Mouse (Mus musculus) heart, postnatal 10 days (tissue): ENCODE measurements around the gene Prr11. TPM values are rescaled to one million over a fixed set of nuclear protein-coding genes. Genes with fewer than 3 reads are reported as not detected.
A peak's percentile ranks its signal among the peaks of the same experiment; 100 is the strongest.

ENCODE experiments used
- DNase-seq, 2 experiments: peaks; one replicate each; pipeline ENCODE4 v3.0.0; 2021
- intact Hi-C: fragments of 180-260 bp; cut with DNase I; formaldehyde crosslinking; loops from one replicate; pipeline ENCODE4 v1.15.1; 2025
- total RNA-seq, 2 experiments: library from RNA; stranded (reverse); gene quantifications; 2 replicates each; pipeline ENCODE4 v1.2.3; 2021

Prr11 gene
- 1 to 10 TPM; 4.4 TPM for total RNA-seq

DNA sequence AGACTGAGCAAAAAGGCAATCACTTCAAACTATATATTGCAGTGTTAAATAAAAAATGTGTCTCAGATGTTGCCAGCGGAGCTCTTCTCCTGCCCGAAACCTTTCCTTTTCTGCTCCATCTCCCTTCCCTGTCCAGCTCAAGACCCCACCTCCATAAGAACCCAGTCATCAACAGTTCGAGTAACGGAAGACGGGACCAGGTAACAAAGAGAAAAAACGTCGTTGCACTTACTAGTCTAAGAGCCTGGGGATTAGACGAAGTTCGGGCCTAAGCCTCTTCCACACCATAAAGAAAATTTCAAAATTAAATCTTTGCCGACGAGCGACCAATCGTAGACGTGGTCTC lies at the start of gene Prr11:
Prr11 (minus strand) TSS at position 300 of the 346 bp plus-strand sequence.
- DNase-seq, result no peak
- intact Hi-C loops, result no loop called here

DNA sequence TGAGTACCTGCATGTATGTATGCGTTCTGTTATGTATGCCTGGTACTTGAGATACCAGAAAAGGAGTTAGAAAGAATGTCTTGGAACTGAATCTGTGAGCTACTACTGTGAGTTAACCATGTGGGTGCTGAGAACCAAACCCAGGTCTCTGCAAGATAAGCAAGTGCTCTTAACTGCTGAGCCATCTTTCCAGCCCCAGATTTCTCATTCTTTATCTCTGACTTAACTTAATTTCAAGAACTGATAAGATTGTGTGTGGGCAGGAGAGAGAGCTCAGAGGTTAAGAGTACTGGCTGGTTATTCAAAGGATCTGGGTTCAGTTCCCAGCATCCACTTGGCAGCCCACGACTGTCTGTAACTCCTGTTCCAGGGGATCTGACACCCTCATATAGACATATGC lies 49.5 kb upstream of the Prr11 start:
- intact Hi-C loops, result no loop called here
- no peak for DNase-seq

DNA sequence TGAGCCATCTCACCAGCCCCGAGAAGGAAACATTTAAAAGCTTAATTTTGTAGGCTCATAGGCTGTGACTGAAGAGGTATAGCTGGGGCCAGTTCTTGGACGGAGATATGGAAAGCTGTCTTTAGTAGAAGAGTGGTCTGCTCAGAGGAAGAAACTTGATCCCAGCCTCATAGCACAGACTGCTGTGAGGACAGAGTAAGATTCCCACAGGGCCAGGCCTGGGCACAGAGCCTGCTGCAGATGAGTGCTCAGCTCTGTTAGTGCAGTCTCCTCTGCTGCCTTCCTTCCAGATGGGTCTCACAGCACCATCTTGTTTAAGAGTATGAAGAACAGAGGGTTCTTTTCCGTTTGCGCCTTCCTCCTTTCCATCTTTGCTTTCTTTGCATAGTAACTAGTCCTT lies 27.7 kb upstream of the Prr11 start:
- intact Hi-C loops, result no loop called here
- peak; percentile 10 to 12 for DNase-seq

DNA sequence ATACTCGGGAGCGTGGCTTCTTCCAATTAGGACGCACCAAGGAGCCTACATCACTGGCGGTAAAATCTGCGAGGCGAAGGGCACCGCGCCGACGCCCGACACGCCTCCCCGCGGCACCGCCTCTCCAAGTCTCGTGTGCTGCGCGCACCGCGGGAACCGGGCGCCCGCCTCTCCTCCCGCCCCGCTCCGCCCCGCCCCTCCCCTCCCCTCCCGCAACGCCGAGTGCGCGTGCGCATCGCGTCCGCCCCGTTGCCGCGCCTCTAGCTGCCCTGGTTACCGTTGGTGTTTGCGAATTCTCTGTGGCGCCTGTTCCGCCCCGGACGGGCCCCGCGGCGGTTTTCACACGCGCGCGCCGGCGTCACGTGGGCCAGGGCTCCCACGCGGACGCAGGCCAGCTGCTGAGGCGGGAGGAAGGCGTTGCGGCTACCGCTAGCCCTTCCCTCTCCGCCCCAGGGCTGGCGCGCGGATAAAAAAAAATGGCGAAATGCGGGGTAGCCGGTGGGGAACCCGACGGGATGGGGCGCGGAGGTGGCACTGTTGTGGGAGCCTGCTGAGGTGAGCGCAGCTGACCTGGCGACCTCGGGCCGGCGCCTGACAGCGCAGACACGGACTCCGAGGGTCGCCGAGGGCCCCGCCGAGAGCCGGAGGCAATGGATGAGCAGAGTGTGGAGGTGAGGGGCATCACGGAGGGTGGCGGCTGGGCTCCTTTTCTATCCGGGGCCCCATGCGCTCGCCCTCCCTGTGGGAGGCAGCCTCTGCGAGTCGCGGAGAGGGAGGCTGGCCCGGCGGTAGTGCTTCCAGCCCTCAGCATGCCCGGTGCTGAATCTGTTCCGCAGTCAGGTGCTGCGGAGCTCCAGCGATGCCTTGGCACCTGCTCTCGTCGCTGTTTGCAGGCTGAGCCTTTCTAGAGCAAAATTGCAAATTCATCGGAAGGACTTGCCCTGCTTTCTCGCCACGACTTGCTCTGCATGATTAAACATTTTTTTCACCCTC lies 18.6 kb upstream of the Prr11 start, which contains the start of gene Trim37:
Trim37 (plus strand) TSS at position 254 of the 993 bp plus-strand sequence.
- intact Hi-C loops, result loop anchor here (2.0 kb wide), 1 partner anchor 16 kb away; no protein-coding TSS in a partner anchor
- DNase-seq, result peak; percentile 87 to 88

DNA sequence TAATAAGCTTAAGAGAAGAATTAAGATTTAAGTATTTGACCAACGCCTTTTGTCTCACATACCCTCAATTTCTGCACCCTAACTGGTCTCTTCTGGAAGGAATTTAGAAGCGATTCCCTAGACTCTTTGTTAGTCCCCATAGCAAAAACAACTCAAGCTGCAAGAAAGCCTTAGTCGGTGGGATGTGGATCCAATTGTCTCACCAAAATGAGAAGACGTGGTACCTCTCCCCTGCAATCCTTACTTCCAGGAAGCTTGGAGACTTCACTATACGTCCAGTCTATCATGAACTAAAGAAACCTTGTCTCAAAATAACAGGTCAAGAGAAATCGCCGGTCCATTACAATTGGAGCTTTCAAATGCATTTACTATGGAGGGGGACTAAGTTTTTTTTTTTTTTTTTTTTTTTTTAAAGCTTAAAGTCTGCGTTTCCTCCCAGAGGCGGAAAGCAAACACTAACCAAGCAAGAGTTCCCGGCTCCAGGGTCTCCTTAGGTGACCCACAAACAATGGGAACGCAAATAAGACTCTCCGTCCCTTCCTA lies 17.8 kb upstream of the Prr11 start:
- DNase-seq, result peak in 1 of 2 experiments; percentile 9

DNA sequence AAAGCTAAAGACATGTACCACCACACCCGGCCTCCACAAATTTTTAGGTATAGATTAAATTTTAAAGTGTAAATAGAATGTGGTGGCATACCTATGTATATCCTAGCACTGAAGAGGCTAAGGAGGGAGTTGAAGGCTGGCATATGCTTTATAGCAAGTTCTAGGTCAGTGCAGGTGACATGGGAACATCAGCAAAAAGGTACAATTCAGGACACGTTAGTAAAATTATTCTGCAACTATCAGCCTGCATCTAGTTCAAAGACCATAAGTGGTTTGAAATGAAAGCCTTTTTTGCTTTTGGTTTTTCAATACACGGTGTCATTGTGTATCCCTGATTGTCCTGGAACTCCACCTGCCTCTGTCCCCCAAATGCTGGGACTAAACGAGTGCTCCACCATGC lies 17.1 kb upstream of the Prr11 start:
- DNase-seq, result no peak
- intact Hi-C loops, result no loop called here

More for the DNA sequence above, 17.8 kb upstream of the Prr11 start:
- intact Hi-C loops, result loop anchor here (2.0 kb wide), 1 partner anchor 16 kb away; no protein-coding TSS in a partner anchor

DNA sequence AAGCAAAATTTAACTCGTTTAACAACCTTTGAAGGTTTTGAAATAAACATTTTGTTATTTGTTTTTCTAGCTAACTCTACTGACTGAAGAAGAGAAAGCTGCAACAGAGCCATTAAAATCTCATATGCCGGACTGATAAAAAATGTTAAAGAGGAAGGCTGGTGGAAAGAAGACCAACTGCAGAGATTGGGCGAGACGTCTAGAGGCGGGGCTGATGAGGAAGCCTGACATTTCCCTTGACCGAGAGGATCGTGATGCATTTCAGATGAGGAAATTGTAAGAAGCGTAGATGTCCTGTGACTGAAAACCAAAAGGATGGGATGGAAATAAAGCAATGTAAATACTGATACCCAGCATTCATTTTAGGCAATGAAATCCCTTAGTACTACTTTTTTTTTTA lies 13.4 kb upstream of the Prr11 start:
- intact Hi-C loops, result no loop called here
- no peak for DNase-seq

DNA sequence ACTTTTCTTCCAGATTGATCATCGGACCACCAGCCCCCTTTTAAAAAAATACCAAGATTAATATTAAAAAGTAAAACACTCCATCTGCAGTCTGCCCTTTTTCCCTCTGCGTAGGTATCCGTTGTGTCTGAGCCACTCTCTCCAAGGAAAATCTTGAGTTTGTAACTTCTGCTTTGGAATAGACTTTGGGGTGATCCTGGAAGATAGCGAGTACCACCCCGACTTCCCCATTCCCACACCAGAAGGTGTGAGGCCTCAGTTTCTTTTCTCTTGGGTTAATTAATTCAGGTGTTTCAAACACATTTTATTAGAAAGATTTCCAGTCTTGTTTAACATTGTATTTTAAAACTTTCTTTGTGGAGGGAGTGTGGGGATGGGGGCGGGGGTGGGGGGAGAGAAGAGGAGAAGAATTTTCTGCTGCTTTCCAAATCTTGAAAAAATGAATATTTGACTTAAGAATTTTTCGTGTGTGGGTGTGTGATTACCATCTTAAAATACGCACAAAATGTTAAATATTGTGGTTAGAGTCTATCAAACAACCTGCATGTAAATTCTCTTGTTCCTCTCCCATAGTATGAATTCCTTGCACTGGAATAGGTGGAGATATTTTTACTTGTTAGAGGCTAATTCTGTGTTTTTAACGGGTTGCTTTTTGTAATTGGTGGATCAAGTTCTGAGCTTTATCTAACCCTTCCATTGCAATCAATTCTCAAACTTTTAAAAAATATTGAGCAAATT lies 1.8 kb upstream of the Prr11 start:
- intact Hi-C loops, result loop anchor here (2.0 to 10.0 kb wide), 2 partner anchors 16 to 1756 kb away; partner anchors contain the start of genes Bcas3 and Trim37
- no peak for DNase-seq

DNA sequence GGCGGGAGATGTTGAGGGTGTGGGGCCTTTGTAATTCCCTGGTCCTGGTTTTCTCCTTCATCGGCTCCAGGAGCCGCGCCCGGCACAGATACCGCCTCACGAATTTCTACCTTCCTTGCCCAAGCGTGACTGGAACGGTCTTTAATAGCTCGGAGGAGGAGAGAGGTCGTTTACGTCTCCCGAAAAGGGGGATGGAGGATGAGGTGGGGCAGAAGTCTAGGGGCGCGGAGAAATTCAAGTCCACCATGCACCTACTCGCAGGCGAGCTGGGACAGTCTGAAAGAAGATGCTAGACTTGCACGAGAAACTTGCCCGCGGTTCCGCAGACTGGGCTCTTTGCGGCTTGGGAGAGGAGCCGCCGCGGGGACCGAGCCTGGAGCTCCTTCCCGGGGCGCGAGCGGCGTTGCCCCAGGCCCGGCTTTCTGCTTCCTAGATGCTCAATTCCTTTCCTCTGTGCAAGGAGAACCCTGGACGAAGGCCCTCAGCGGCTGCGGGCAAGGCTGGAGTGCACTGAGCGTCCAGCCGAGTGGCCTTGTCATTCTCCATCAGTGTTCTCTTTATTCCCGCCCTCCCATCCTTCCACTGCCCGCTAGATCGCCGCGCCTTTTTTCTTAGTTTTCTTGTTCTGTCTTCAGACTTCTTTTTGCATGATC lies 1.1 kb upstream of the Prr11 start:
- DNase-seq, result peak in 1 of 2 experiments; percentile 44
- intact Hi-C loops, result loop anchor here (2.0 to 10.0 kb wide), 2 partner anchors 17 to 1755 kb away; partner anchors contain the start of genes Bcas3 and Trim37

DNA sequence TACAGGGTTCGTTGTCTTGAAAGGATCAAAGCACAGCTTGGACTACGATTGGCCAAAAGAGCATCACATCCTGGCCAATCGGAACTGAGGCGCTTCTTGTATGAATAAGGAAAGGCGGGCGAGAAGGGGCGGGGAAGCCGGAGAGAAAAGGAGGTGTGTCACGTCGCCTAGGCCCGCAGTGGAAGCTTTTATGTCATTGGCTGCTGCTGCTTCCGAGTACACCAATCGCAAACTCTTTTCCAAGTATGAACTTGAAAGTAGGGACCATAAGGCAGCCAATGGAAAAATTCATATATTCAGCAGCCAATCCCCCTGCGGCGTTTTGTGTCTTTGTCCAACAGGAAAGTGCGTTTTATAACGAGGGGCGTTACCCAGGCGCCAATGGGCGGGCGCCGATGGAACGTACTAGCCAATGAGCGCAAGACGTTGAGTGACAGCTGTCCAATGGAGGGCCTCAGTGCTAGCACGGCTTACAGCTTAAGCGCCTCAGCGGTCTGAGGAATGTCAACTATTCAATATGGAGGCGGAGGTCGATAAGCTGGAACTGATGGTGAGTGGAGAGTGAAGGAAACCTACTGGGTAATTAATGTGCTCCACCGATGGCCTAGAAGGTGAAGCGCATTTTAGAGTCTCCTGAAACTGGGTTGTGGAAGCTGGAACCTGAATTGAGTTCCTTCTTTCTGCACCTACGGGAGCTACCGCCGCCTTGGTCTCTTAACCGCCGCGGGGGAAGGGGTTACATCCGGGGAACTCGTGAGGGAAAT lies 429 bp upstream of the Prr11 start, which contains the start of gene Ska2:
Ska2 (plus strand) TSS at position 480 of the 764 bp plus-strand sequence.
- intact Hi-C loops, result no loop called here
- peak; percentile 98 to 99 for DNase-seq

DNA sequence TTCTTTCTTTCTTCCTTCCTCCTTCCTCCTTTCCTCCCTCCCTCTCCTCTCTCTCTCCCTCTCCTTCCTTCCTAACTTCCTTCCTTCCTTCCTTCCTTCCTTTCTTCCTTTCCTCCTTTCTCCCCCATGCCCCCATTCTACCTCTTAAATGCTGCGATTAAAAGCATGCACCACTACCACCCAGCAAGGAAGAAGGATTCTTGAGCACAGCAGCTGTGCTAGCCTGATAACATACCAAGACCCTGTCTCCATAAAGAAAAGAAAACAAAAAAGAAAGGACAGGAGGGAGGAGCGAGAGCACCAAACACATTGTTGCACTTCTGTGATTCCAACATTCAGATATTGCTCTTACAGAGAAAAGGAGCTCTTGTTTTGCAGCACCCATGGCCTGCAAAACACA lies 21.4 kb downstream of the Prr11 start:
- no peak for DNase-seq
- intact Hi-C loops, result no loop called here

DNA sequence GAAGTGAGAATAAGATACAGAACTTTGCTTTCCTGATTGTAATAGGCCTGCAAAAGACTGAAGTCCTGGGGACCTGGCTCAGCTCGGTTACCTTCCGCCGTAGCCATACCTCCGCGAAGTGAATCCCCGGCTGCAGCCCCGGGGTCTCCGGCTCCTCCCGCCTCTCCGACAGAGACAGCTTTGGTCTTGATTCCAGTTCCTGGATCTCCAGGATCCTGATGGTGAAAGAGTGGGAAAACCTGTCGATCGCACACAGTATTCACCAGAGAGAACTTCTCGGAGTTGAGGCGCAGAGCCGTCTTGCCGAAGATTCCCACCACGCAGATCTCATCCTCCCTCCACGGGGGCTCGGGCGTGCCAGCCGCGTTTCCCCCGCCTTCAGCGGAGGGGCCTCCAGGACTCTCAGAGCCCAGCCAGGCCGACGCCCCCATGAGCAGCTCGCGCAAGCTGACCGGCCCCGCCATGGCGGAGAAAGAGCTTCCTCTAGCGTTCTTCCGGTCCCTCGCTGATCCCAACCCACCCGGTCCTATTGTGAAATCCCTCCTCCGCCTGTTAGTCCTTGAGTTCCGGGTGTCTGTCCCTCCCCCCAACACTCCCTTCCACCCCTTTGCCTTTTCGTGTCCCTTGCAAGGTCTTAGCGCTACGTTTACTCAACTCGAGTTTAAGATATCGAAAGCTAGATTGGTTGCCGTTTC lies 22.1 kb downstream of the Prr11 start, which contains the start of gene Smg8:
Smg8 (minus strand) TSS at position 485 of the 695 bp plus-strand sequence.
- intact Hi-C loops, result no loop called here

DNA sequence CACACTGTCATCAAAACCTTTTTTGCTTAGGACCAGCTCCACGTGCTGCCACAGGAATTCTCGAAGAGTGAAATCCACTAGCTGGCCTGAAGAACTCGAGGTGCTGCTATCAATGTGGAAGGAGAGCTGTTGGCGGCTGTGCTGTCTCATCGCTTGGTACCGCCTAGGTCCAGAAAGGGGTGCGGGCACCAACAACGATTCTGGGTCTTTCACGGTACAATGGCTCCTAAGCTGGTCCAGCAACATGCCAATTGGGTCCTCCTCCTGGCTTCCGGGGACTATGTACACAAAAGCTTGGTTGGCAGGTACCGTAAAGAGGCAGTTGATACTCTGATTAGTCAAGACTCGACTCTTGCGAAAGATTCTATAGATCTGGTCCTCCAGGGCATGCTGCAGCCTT lies 23.0 kb downstream of the Prr11 start:
- intact Hi-C loops, result no loop called here
- DNase-seq, result no peak

More for the DNA sequence above, 22.1 kb downstream of the Prr11 start, which contains the start of gene Smg8:
- peak; percentile 87 to 90 for DNase-seq

DNA sequence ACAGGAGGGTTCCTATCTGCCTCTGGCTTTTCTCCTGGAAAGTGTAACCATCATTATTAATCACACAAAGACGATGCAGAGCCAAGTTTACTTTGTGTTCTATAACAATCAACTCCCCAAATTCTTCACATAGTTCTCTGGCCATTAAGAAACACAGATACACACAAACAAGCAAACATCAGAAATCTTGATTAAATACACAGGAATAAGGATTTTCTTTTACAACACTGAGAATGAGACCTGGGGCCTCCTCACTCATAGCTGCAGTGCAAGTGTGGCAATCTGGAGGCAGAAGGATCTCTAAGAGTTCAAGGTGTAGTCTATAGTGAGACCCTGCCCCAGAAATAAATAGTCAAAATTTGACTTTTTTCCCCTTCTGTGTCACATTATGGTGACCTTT lies 24.8 kb downstream of the Prr11 start:
- DNase-seq, result no peak
- intact Hi-C loops, result no loop called here

DNA sequence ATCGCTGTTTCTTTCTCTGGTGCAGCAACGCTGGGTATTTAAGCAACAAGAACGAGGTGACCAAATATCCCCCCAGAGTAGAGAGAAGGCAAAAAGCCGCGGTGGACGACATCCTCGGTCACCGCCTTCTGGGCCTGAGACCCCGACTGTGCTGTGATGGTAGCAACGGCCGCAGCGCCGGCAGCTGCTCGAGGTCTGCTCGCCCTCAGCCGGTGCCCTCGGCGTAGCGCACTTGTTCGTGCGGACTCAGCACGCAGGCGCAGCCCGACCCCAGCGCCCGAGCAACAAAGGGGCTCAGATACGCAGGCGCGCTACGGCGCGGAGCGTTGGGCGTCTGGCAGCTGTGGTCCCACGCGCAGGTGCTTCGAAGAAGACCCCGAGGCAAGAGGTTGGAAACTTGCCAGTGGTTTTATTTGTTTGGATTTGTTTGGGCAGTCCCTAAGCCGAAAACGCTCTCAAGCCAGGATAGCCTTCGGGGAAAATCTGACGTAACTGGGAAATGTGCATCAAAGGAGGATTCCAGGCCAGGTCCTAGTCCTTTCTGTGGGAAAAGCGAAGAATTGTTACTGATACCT lies 34.6 kb downstream of the Prr11 start, which contains the start of gene Gdpd1:
Gdpd1 (minus strand) TSS at position 197 of the 575 bp plus-strand sequence.
- intact Hi-C loops, result no loop called here
- DNase-seq, result peak; percentile 90 to 92

DNA sequence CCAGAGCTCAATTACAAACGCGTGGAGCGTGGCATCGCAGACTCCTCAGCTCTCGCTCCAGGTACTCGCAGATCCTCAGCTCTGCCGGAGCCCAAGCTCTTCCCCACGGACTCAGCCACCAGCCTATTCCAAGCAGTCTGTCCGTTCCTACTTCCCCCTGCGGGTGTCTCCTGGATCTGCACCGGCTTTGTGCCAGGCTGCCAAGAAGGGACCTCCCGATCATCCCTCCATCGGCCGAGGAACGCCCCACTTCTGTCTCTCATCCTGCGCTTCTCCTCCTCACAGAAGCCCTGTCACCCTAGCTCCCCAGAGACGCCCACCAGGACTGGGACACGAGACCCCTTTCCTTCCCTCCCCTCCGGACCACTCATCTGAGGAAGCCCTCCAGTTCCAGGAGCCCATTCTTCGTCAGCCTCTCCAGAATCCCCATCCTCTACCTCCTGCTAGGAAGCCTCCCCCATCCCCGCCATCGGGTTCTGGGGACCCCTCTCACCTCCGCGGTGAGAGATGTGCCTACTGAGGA lies 35.1 kb downstream of the Prr11 start:
- intact Hi-C loops, result no loop called here
- DNase-seq, result peak; percentile 72 to 77

DNA sequence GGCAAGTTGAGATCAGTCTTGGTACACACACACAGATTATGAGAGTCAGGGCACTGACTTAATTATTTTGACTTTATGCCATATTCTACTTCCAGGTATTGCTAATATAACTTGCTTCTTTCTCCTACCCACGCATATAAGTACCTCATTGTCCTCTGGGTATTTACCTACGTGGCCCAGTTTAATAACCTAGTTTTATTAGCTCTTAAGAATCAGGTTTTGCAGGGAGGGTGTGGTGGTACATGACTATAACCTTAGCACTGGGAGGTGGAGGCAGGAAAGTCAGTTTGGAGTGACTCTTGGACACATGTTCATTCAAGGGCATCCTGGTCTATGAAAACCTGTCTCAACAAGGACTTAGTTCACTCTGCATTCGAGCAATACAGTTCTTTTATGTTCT lies 46.4 kb downstream of the Prr11 start:
- DNase-seq, result no peak
- intact Hi-C loops, result no loop called here

DNA sequence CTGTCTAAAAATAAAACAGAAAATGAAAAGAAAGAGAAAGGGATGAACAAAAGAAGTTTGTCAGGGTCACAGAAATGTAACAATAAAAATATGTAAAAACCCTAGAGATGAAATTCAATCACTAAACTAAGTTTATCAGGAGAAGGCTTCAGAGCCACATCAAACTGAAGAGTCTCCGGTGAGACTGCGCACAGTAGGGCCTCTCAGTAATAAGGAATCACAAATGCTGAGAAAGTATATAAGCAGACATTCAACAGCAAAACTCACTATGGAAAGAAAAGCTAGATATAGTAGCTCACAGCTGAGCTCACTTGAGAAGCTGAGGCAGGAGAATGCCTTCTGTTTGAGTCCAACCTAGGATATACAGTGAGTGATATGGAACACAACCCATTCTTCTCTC lies 48.1 kb downstream of the Prr11 start:
- intact Hi-C loops, result no loop called here
- no peak for DNase-seq
